Mouse (Mus musculus) lung, postnatal 14 days (tissue): Measurements from ENCODE around the gene Hivep3.

Experiments
- DNase-seq: peaks from one replicate; pipeline ENCODE4 v3.0.0; 2021

The Hivep3 gene

DNA sequence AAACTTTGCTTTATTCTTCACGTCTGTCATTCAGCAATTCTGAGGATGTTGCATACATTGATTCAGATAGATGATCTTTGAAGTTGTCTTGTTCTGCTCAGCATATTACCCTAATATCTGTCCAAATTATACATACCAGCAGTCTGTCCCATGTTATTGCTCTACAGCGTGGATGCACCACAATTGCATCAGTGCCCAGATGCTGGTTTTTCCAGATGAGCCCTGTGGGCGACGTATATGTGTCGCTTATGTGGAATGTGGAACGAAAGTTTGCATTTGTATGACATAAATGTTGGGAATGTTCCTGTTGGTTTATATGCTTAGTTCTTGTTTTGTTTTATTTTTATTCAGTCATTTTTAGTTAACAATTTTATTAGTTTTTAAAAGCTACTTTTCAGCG, 221.4 kb downstream of the Hivep3 start:
- DNase-seq: no peak

GRCm38 (mm10) chr4:119957970-119958369, 224.4 kb downstream of the Hivep3 start:
- no peak for DNase-seq

DNA sequence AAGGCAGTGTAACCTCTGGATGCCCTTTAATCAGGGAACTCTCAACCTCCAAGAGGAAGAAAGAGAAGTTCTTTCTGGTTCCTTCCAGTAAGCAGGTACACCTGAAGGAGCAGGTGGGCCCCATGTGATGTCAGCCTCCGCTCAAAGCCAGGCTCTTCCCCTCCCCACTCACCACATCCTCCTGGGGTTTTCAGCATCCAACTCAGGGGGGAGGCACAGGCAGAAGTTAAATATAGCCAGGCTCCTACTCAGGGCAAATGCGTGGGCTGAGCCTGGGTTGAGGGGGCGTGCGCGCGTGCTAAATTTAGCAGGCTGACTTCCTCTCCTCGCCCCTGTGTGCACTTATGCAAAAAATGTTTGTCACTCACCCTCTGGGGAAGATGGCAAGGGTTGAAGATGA, 225.7 kb downstream of the Hivep3 start:
- peak; percentile 18 for DNase-seq

GRCm38 (mm10) chr4:119959873-119960272, 226.3 kb downstream of the Hivep3 start:
- DNase-seq: no peak

GRCm38 (mm10) chr4:119960523-119960922, 226.9 kb downstream of the Hivep3 start:
- DNase-seq: no peak

DNA sequence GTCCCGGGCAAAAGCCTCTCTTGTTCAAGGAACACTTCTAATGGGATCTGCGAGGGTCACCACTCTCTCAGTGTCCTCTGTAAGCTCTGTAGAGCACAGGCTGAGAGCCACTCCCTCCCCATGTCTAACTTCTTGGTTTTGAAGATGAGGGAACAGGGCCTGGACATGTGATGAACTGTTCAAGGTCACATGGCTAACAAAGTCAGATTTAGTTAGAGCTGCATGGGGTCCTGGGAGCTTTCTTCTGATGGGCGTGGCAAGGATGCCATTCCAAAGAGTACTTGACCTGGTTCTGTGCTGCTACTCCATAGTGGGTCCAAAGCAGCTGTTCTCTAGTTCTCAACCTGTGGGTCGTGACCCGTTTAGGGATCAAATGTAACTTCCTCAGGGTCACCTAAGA, 227.6 kb downstream of the Hivep3 start:
- no peak for DNase-seq

GRCm38 (mm10) chr4:119962066-119962465, 228.5 kb downstream of the Hivep3 start:
- DNase-seq: no peak

GRCm38 (mm10) chr4:119966105-119967072, 232.8 kb downstream of the Hivep3 start:
- DNase-seq: peak; percentile 52

- no peak for DNase-seq
Measured at GRCm38 (mm10) chr4:119967073-119967608, 233.6 kb downstream of the Hivep3 start.

DNA sequence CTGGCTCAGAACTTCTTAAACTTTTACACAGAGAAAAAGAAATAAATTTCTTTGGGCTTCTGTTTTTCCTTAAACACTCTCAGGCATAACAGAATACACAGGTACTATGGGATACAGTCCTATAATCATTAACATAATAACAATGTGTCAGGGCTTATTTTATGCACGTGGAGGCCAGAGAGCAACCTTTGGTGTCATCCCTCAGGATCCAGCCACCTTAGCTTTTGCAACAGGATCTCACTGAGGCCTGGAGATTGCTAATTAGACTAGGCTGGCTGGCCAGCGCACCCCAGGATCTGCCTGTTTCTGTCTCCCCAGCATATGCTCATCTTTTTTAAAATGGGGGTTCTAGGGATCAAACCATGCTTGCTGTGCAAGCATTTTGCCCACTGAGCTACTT, 234.1 kb downstream of the Hivep3 start:
- no peak for DNase-seq

DNA sequence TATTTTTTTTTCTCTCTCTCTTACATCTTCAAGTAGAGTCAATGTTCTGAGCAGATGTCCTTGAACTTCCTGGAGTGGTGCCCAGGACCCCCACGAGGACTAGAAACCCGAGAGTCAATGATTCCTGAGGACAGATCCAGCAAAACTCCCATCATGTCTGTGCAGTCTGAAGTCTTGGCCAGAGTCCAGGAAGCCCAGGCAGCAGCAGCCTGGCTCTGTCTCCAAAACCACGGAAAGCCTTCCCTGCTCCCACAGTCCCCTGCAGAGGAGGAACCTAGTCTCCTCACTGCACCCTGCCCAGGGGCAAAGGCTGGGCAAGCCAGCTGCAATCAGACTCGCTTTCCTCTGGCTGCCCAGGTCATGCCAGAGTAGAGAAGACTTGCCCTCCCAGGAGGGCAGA, 234.5 kb downstream of the Hivep3 start:
- DNase-seq: peak; percentile 44

DNA sequence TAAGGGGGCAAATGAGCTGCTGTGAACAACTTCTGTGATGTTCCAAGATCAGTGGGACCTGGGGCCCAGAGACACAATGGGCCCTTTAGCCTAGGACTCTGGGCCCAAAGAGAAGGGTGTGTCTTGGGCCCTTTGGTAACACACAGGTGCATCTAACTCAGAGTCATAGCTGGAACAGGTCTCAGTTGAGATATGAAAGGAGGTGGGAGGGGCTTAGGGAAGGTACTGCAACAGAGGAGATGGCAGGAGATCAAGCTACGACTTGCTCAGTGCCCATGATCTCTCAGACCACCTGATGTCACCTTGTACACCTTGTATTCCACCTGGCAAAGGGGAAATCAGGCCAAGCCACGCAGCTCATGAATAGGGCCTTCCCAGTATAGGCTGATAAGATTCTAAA, 235.3 kb downstream of the Hivep3 start:
- DNase-seq: no peak

GRCm38 (mm10) chr4:119970166-119970565, 236.6 kb downstream of the Hivep3 start:
- DNase-seq: no peak

- no peak for DNase-seq
Measured at GRCm38 (mm10) chr4:119972375-119972774, 238.8 kb downstream of the Hivep3 start.

GRCm38 (mm10) chr4:119973729-119974605, 240.4 kb downstream of the Hivep3 start:
- no peak for DNase-seq

GRCm38 (mm10) chr4:119975242-119975641, 241.7 kb downstream of the Hivep3 start:
- no peak for DNase-seq

- no peak for DNase-seq
Measured at GRCm38 (mm10) chr4:119975822-119976221, 242.2 kb downstream of the Hivep3 start.

DNA sequence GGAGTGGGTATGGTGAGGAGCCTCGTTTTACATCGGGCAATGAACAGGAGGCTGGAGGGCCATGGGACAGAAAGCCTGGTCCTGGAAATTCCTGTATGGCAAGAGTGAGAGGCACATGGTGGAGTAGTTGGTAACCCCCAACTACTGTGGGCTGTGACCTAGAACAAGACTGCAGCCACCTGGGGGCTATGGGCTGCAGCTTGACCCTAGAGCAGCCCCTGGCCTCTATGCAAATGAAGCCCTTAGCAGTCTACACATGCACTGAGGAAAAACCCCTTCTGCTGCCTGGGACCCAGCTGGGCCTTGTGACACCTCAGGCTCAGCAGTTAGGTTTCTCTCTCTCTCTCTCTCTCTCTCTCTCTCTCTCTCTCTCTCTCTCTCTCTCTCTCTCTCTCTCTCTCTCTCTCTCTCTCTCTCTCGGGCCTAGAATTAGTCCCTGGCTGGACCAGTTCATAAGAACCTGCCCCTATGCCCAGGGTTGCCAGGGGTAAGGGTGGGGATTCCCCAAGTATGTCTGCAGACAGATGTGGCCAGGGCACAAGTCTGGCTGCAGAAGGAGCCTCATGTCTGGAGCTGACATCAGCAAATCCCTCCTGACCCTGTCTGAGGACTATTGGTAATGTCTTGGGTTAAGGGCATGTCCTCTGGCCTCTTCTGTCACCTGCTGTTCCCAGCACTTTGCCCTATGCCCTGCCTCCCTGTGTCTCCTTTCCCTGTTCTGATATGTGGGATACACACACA, 243.0 kb downstream of the Hivep3 start:
- no peak for DNase-seq

GRCm38 (mm10) chr4:119977817-119978491, 244.4 kb downstream of the Hivep3 start:
- no peak for DNase-seq

GRCm38 (mm10) chr4:119979238-119979829, 245.8 kb downstream of the Hivep3 start:
- no peak for DNase-seq

DNA sequence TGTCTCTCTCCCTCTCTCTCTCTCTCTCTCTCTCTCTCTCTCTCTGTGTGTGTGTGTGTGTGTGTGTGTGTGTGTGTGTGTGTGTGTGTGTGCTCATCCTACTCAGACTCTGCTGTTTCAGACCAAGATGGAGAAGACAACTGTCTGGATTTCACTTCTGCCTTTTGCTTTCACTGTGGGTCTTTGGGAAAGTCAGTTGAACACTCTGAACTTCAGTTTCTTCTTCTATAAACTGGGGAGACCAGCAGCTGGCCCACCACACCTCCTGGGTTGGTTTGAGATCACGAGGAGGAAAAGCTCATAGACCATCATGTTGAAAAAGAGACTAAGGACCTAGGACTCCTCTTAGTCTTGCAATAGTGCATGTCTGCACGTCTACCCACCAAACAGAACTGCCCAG, 246.3 kb downstream of the Hivep3 start:
- DNase-seq: no peak
